Mouse (Mus musculus) E14TG2a.4 (cell line): Measurements from ENCODE around the gene Cep41.

Experiments
- CTCF ChIP-seq: conservative IDR thresholded peaks from 2 replicates; pipeline ENCODE4 v1.5.1; 2014; ENCODE audit warnings: low read length
- NANOG ChIP-seq: IDR thresholded peaks from 2 replicates; pipeline ENCODE4 v1.6.1; 2014; ENCODE audit warnings: borderline replicate concordance, low read length, mixed read lengths
- POU5F1 ChIP-seq: IDR thresholded peaks from 2 replicates; pipeline ENCODE4 v1.6.1; 2014; ENCODE audit warnings: low read length, borderline replicate concordance

- no peak for TF ChIP-seq CTCF
- TF ChIP-seq NANOG: no peak
- no peak for TF ChIP-seq POU5F1
Observed at GRCm38 (mm10) chr6:30703977-30704602, 10.5 kb upstream of the Cep41 start.
